Comparison of ENCODE assay signal across 21 mouse cellular contexts in the genomic region with DNA sequence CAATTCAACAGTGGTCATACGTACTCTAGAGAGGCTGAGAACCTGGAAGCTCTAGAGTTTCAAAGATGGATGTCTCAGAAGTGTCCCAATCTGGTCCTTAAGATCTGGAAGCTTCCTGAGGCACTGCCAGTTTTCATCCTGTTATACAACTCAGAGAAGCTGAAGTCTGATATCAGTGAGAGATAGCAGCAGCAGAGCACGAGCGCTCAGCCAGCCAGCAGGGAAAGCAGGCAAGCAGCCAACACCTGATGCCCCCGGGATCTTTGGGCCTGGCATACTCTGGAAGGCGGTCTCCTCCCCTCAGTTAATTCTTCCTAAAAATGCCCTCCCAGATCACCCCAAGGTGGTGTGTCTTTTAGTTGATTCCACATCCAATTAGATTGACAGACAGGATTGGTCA. TPM values are rescaled to one million over a fixed set of nuclear protein-coding genes. Genes with fewer than 3 reads are reported as not detected.
A peak's percentile ranks its signal among the peaks of the same experiment; 100 is the strongest.
DNase-seq lines count a peak whose midpoint lies in the region; ATAC-seq lines count a peak whose summit lies in the region.
"Had no signal": no experiment of that assay in that cellular context is flagged by ENCODE, and none has a peak within 500 bp of the region (broad histone marks: within the 10 kb centered on the region; RNA-seq: fewer than 3 reads in every experiment).

No protein-coding gene starts in this region.

- H3K9me3 ChIP-seq in hindbrain, embryonic 14.5 days (ENCODE audit: control insufficient read depth, low read length) = no peaks in the 10 kb centered on the region
- H3K9me3 ChIP-seq in hindbrain, embryonic 10.5 days = no peaks in the 10 kb centered on the region
- no peaks in the 10 kb centered on the region for H3K9me3 ChIP-seq in midbrain, embryonic 14.5 days (ENCODE audit: control insufficient read depth, low read length)
- H3K9me3 ChIP-seq in midbrain, embryonic 15.5 days = no peaks in the 10 kb centered on the region
- H3K9me3 ChIP-seq: embryonic facial prominence, embryonic 10.5 days; heart, embryonic 10.5 days; intestine, embryonic 15.5 days; liver, embryonic 13.5 days; megakaryocyte, embryonic 14.5 days had no signal

- H3K9ac ChIP-seq in hindbrain, embryonic 14.5 days = no peak overlapping the region
- no peak overlapping the region for H3K9ac ChIP-seq in midbrain, embryonic 14.5 days (replicated peaks; ENCODE audit: low read length)
- no peak overlapping the region for H3K9ac ChIP-seq in midbrain, embryonic 15.5 days
- H3K9ac ChIP-seq: forebrain, postnatal 0 days; intestine, embryonic 15.5 days; liver, embryonic 13.5 days had no signal

- no peaks in the 10 kb centered on the region for H3K27me3 ChIP-seq in hindbrain, embryonic 14.5 days (ENCODE audit: control insufficient read depth, insufficient read depth, low read length)
- H3K27me3 ChIP-seq in hindbrain, embryonic 10.5 days (ENCODE audit: insufficient read depth, poor library complexity, severe bottlenecking) = no peaks in the 10 kb centered on the region
- H3K27me3 ChIP-seq in midbrain, embryonic 14.5 days (ENCODE audit: control insufficient read depth, insufficient read depth, low read length) = no peaks in the 10 kb centered on the region
- H3K27me3 ChIP-seq in midbrain, embryonic 15.5 days (replicated peaks) = no peaks in the 10 kb centered on the region
- H3K27me3 ChIP-seq: intestine, embryonic 15.5 days; liver, embryonic 13.5 days; megakaryocyte, embryonic 14.5 days had no signal

- no peak overlapping the region for H3K4me2 ChIP-seq in hindbrain, embryonic 14.5 days (replicated peaks)
- no peak overlapping the region for H3K4me2 ChIP-seq in midbrain, embryonic 14.5 days (ENCODE audit: low read length)
- no peak overlapping the region for H3K4me2 ChIP-seq in midbrain, embryonic 15.5 days
- H3K4me2 ChIP-seq: intestine, embryonic 15.5 days; liver, embryonic 13.5 days had no signal

- H3K4me1 ChIP-seq in hindbrain, embryonic 14.5 days (replicated peaks; ENCODE audit: control insufficient read depth, insufficient read depth, low read length) = peaks cover 29% of the 10 kb centered on the region
- peaks cover 18% of the 10 kb centered on the region for H3K4me1 ChIP-seq in hindbrain, embryonic 10.5 days (replicated peaks)
- peaks cover 20% of the 10 kb centered on the region for H3K4me1 ChIP-seq in midbrain, embryonic 14.5 days (ENCODE audit: control insufficient read depth, insufficient read depth, low read length)
- peaks cover 41% of the 10 kb centered on the region for H3K4me1 ChIP-seq in midbrain, embryonic 15.5 days

- no peak overlapping the region for H3K27ac ChIP-seq in hindbrain, embryonic 14.5 days
- no peak overlapping the region for H3K27ac ChIP-seq in hindbrain, embryonic 10.5 days
- H3K27ac ChIP-seq in midbrain, embryonic 14.5 days (replicated peaks; ENCODE audit: low read depth, low read length) = no peak overlapping the region; the same call in 1 of the 2 replicates
- H3K27ac ChIP-seq in midbrain, embryonic 15.5 days = no peak overlapping the region
- H3K27ac ChIP-seq: embryonic facial prominence, embryonic 10.5 days; heart, embryonic 10.5 days; intestine, embryonic 15.5 days; liver, embryonic 13.5 days had no signal

- H3K4me3 ChIP-seq in hindbrain, embryonic 14.5 days (replicated peaks; ENCODE audit: low read length) = no peak overlapping the region
- no peak overlapping the region for H3K4me3 ChIP-seq in hindbrain, embryonic 10.5 days
- H3K4me3 ChIP-seq in midbrain, embryonic 14.5 days (replicated peaks; ENCODE audit: low read depth, low read length) = no peak overlapping the region
- no peak overlapping the region for H3K4me3 ChIP-seq in midbrain, embryonic 15.5 days
- H3K4me3 ChIP-seq: embryonic facial prominence, embryonic 10.5 days; erythroblast, embryonic 14.5 days; heart, embryonic 10.5 days; intestine, embryonic 15.5 days; liver, embryonic 13.5 days; megakaryocyte, embryonic 14.5 days; myocyte had no signal

- 40% methylated on average over 5 of the region's 5 CpGs for WGBS in hindbrain, embryonic 14.5 days
- WGBS in hindbrain, embryonic 10.5 days = 90% methylated on average over 5 of the region's 5 CpGs
- 48% methylated on average over 5 of the region's 5 CpGs for WGBS in midbrain, embryonic 14.5 days
- WGBS in midbrain, embryonic 15.5 days = 48% methylated on average over 5 of the region's 5 CpGs

- no peaks in the 10 kb centered on the region for H3K36me3 ChIP-seq in hindbrain, embryonic 14.5 days (replicated peaks; ENCODE audit: control insufficient read depth, insufficient read depth)
- no peaks in the 10 kb centered on the region for H3K36me3 ChIP-seq in hindbrain, embryonic 10.5 days
- no peaks in the 10 kb centered on the region for H3K36me3 ChIP-seq in midbrain, embryonic 14.5 days (ENCODE audit: control insufficient read depth, insufficient read depth, low read length)
- H3K36me3 ChIP-seq in midbrain, embryonic 15.5 days (replicated peaks) = no peaks in the 10 kb centered on the region
- H3K36me3 ChIP-seq: heart, embryonic 10.5 days; intestine, embryonic 15.5 days; liver, embryonic 13.5 days had no signal

- DNase-seq in cerebellum, adult 9-11 months = peak; percentile 42
- DNase-seq in cerebellum, adult 8-10 months = no peak
- DNase-seq in hindbrain, embryonic 14.5 days (ENCODE audit: low spot score) = peak; percentile 40
- DNase-seq in hindbrain, embryonic 10.5 days (ENCODE audit: low spot score) = no peak
- peak; percentile 45 for DNase-seq in midbrain, embryonic 14.5 days
- DNase-seq in right cerebral cortex, postnatal 10 days (ENCODE audit: low spot score in 2 of 2) = no peak
- DNase-seq: B cell, adult 2 months; forebrain, postnatal 0 days; gastrocnemius, postnatal 14 days; heart, postnatal 36 days; liver, embryonic 13.5 days; right cerebral cortex, postnatal 25 days; thymus, postnatal 36 days had no signal

- ATAC-seq in hindbrain, embryonic 14.5 days (ENCODE audit: low FRiP score) = no peak
- ATAC-seq in midbrain, embryonic 14.5 days (ENCODE audit: low FRiP score, low TSS enrichment) = no peak
- no peak for ATAC-seq in midbrain, embryonic 15.5 days (replicated peaks)
- ATAC-seq: forebrain, postnatal 0 days; intestine, embryonic 15.5 days; lung, postnatal 0 days had no signal

RNA-seq across cellular contexts. Expression of a gene that starts 13.7 kb away (rescaled TPM):
- 23.4 and 25.1 TPM in 2 replicates for polyA plus RNA-seq in hindbrain, embryonic 14.5 days (2014; fragmentation: Nextera tagmentation; extraction: Ambion mirVana)
- 11.1 and 14.4 TPM in 2 replicates for polyA plus RNA-seq in hindbrain, embryonic 10.5 days (2016; fragmentation: Nextera tagmentation; extraction: Ambion mirVana)
- polyA plus RNA-seq in midbrain, embryonic 14.5 days (2014; fragmentation: Nextera tagmentation; extraction: Ambion mirVana) = 34.0 and 35.1 TPM in 2 replicates
- 32.5 and 35.4 TPM in 2 replicates for polyA plus RNA-seq in midbrain, embryonic 15.5 days (2015; fragmentation: Nextera tagmentation; extraction: Ambion mirVana)

Comparison
In these comparisons a context has a peak if more than half of its experiments do, and no peak if none do; other contexts are left out.
1. DNase-seq: peak in cerebellum, adult 9-11 months (single experiment), hindbrain, embryonic 14.5 days (single experiment) and midbrain, embryonic 14.5 days (single experiment); none in cerebellum, adult 8-10 months (single experiment), hindbrain, embryonic 10.5 days (single experiment) and right cerebral cortex, postnatal 10 days (0 of 2).